ENCODE assay signal across 9 mouse cellular contexts in genomic region chr11:69580572-69581146, GRCm38 (mm10). TPM values are rescaled to one million over a fixed set of nuclear protein-coding genes. Genes with fewer than 3 reads are reported as not detected.
DNase-seq lines count a peak whose midpoint lies in the region; ATAC-seq lines count a peak whose summit lies in the region.
"Had no signal": no experiment of that assay in that cellular context is flagged by ENCODE, and none has a peak within 500 bp of the region (broad histone marks: within the 10 kb centered on the region; RNA-seq: fewer than 3 reads in every experiment).

No protein-coding gene starts in this region.

- peak; percentile 60 for DNase-seq in cerebellum, adult 11-12 months
- DNase-seq in cerebellum, postnatal 14 days, result no peak
- no peak for DNase-seq in neural tube, embryonic 11.5 days (ENCODE audit: low spot score)
- DNase-seq in neural tube, embryonic 10.5 days (ENCODE audit: extremely low spot score, low spot score), result no peak
- no peak for DNase-seq in adrenal gland, postnatal 36 days
- no peak for DNase-seq in thymus, postnatal 14 days

- peak overlapping the region; percentile 71 for H3K4me3 ChIP-seq in neural tube, embryonic 11.5 days (ENCODE audit: low read depth, low read length)
- peak overlapping the region; percentile 86 for H3K4me3 ChIP-seq in liver, embryonic 12.5 days
- peak overlapping the region; percentile 87 for H3K4me3 ChIP-seq in stomach, embryonic 16.5 days (replicated peaks; ENCODE audit: low read length)

- peak overlapping the region; percentile 72 for H3K4me2 ChIP-seq in neural tube, embryonic 11.5 days (ENCODE audit: low read depth)
- H3K4me2 ChIP-seq in liver, embryonic 12.5 days, result peak overlapping the region; percentile 96
- H3K4me2 ChIP-seq in stomach, embryonic 16.5 days (ENCODE audit: low read depth, low read length), result peak overlapping the region; percentile 72

- under 1% methylated on average over 25 of the region's 25 CpGs for WGBS in neural tube, embryonic 11.5 days
- 1% methylated on average over 25 of the region's 25 CpGs for WGBS in liver, embryonic 12.5 days (ENCODE audit: insufficient replicate concordance)
- WGBS in stomach, embryonic 16.5 days, result under 1% methylated on average over 25 of the region's 25 CpGs

- no peaks in the 10 kb centered on the region for H3K9me3 ChIP-seq in neural tube, embryonic 11.5 days (ENCODE audit: control insufficient read depth, low read length)
- no peaks in the 10 kb centered on the region for H3K9me3 ChIP-seq in liver, embryonic 12.5 days (replicated peaks)
- no peaks in the 10 kb centered on the region for H3K9me3 ChIP-seq in stomach, embryonic 16.5 days (replicated peaks; ENCODE audit: control insufficient read depth, low read length)

- H3K4me1 ChIP-seq in neural tube, embryonic 11.5 days (ENCODE audit: control insufficient read depth, insufficient read depth, low read length), result peaks cover 18% of the 10 kb centered on the region
- peaks cover 74% of the 10 kb centered on the region for H3K4me1 ChIP-seq in liver, embryonic 12.5 days
- peaks cover 26% of the 10 kb centered on the region for H3K4me1 ChIP-seq in stomach, embryonic 16.5 days (ENCODE audit: control insufficient read depth, insufficient read depth, low read length)

- peak overlapping the region; percentile 92 for H3K27ac ChIP-seq in neural tube, embryonic 11.5 days (ENCODE audit: low read depth, low read length)
- H3K27ac ChIP-seq in liver, embryonic 12.5 days, result peak overlapping the region; percentile 95
- peak overlapping the region; percentile 97 for H3K27ac ChIP-seq in stomach, embryonic 16.5 days (ENCODE audit: low read length)

- peak; percentile 46 for ATAC-seq in neural tube, embryonic 11.5 days (ENCODE audit: insufficient read depth, low FRiP score, low TSS enrichment)
- no peak for ATAC-seq in liver, embryonic 12.5 days
- no peak for ATAC-seq in stomach, embryonic 16.5 days (ENCODE audit: insufficient read depth, low FRiP score)

- no peaks in the 10 kb centered on the region for H3K27me3 ChIP-seq in neural tube, embryonic 11.5 days (ENCODE audit: control insufficient read depth, insufficient read depth, low read length)
- H3K27me3 ChIP-seq in liver, embryonic 12.5 days (replicated peaks), result no peaks in the 10 kb centered on the region
- H3K27me3 ChIP-seq in stomach, embryonic 16.5 days (ENCODE audit: control insufficient read depth, insufficient read depth, low read length), result no peaks in the 10 kb centered on the region

- H3K36me3 ChIP-seq in neural tube, embryonic 11.5 days (ENCODE audit: control insufficient read depth, insufficient read depth, low read length), result no peaks in the 10 kb centered on the region
- peaks cover 38% of the 10 kb centered on the region for H3K36me3 ChIP-seq in liver, embryonic 12.5 days
- H3K36me3 ChIP-seq in stomach, embryonic 16.5 days (ENCODE audit: control insufficient read depth, insufficient read depth, low read length), result no peaks in the 10 kb centered on the region

- H3K9ac ChIP-seq in neural tube, embryonic 11.5 days (ENCODE audit: low read length), result peak overlapping the region; percentile 88
- peak overlapping the region; percentile 89 for H3K9ac ChIP-seq in liver, embryonic 12.5 days
- H3K9ac ChIP-seq in stomach, embryonic 16.5 days (ENCODE audit: low read length), result peak overlapping the region; percentile 85

RNA-seq across cellular contexts. Expression of gene Trp53, which starts 0.5 kb away (rescaled TPM):
- 169 and 175 TPM in 2 replicates for polyA plus RNA-seq in neural tube, embryonic 11.5 days (2014; fragmentation: Nextera tagmentation; extraction: Ambion mirVana)
- polyA plus RNA-seq in liver, embryonic 12.5 days (2016; fragmentation: Nextera tagmentation; extraction: Ambion mirVana), result 110 TPM in 2 replicates
- polyA plus RNA-seq in stomach, embryonic 16.5 days (2015; fragmentation: Nextera tagmentation; extraction: Ambion mirVana), result 118 and 120 TPM in 2 replicates
- 10 to 100 TPM; 63.3 to 64.7 TPM for total RNA-seq in adrenal gland, postnatal 36 days (2021)

RNA-seq across cellular contexts. Expression of gene Wrap53, which starts 0.6 kb away (rescaled TPM):
- 34.5 and 34.6 TPM in 2 replicates for polyA plus RNA-seq in neural tube, embryonic 11.5 days (2014; fragmentation: Nextera tagmentation; extraction: Ambion mirVana)
- polyA plus RNA-seq in liver, embryonic 12.5 days (2016; fragmentation: Nextera tagmentation; extraction: Ambion mirVana), result 24.3 and 27.1 TPM in 2 replicates
- polyA plus RNA-seq in stomach, embryonic 16.5 days (2015; fragmentation: Nextera tagmentation; extraction: Ambion mirVana), result 19.3 and 21.6 TPM in 2 replicates
- total RNA-seq in adrenal gland, postnatal 36 days (2021), result 1 to 10 TPM; 9.2 to 9.7 TPM

RNA-seq across cellular contexts. Expression of gene Efnb3, which starts 20.7 kb away (rescaled TPM):
- 9.6 and 9.7 TPM in 2 replicates for polyA plus RNA-seq in neural tube, embryonic 11.5 days (2014; fragmentation: Nextera tagmentation; extraction: Ambion mirVana)
- polyA plus RNA-seq in liver, embryonic 12.5 days (2016; fragmentation: Nextera tagmentation; extraction: Ambion mirVana), result 1.7 and 2.3 TPM in 2 replicates
- 7.2 and 7.3 TPM in 2 replicates for polyA plus RNA-seq in stomach, embryonic 16.5 days (2015; fragmentation: Nextera tagmentation; extraction: Ambion mirVana)
- 1 to 10 TPM in 1 of 2 experiments, under 1 TPM in 1; 0.66 to 1.1 TPM for total RNA-seq in adrenal gland, postnatal 36 days (2021)

RNA-seq across cellular contexts. Expression of gene Atp1b2, which starts 25.1 kb away (rescaled TPM):
- 7.2 and 7.7 TPM in 2 replicates for polyA plus RNA-seq in neural tube, embryonic 11.5 days (2014; fragmentation: Nextera tagmentation; extraction: Ambion mirVana)
- polyA plus RNA-seq in liver, embryonic 12.5 days (2016; fragmentation: Nextera tagmentation; extraction: Ambion mirVana), result 38.3 and 39.8 TPM in 2 replicates
- polyA plus RNA-seq in stomach, embryonic 16.5 days (2015; fragmentation: Nextera tagmentation; extraction: Ambion mirVana), result 9.5 and 10.4 TPM in 2 replicates
- total RNA-seq in adrenal gland, postnatal 36 days (2021), result 10 to 100 TPM; 28.5 to 45.4 TPM

RNA-seq across cellular contexts. Expression of gene Dnah2, which starts 31.7 kb away (rescaled TPM):
- polyA plus RNA-seq in neural tube, embryonic 11.5 days (2014; fragmentation: Nextera tagmentation; extraction: Ambion mirVana), result 0.92 and 1.2 TPM in 2 replicates
- 0.06 and 0.17 TPM in 2 replicates for polyA plus RNA-seq in liver, embryonic 12.5 days (2016; fragmentation: Nextera tagmentation; extraction: Ambion mirVana)
- polyA plus RNA-seq in stomach, embryonic 16.5 days (2015; fragmentation: Nextera tagmentation; extraction: Ambion mirVana), result 0.54 and 0.69 TPM in 2 replicates
- total RNA-seq in adrenal gland, postnatal 36 days (2021), result under 1 TPM; 0.10 to 0.30 TPM
- total RNA-seq: common myeloid progenitor, adult 5-6 weeks had no signal
